Mouse (Mus musculus): Measurements from ENCODE around the gene Ptprg. TPM values are rescaled to one million over a fixed set of nuclear protein-coding genes. Genes with fewer than 3 reads are reported as not detected.

Ptprg gene
- total and polyA plus RNA-seq, 2 experiments from 2014 or later: 8.7 to 63.4 TPM

GRCm38 (mm10) chr14:12072026-12072861 is 518.9 kb downstream of the Ptprg start:
- no peaks in the 10 kb centered on the region for H3K36me3 ChIP-seq (replicated peaks; ENCODE audit: control insufficient read depth, insufficient read depth, low read length)
- no peak overlapping the region for H3K4me2 ChIP-seq (ENCODE audit: low read depth, low read length)
- peaks cover 7% of the 10 kb centered on the region; the same call in 1 of the 2 replicates for H3K4me1 ChIP-seq (ENCODE audit: control insufficient read depth, insufficient read depth)
- DNase-seq (ENCODE audit: low spot score) (no peak), ATAC-seq (ENCODE audit: insufficient read depth, low read depth) (no peak)
- H3K9ac ChIP-seq (replicated peaks; ENCODE audit: low read depth, low read length): no peak overlapping the region
- WGBS: 88% methylated on average over 7 of the region's 7 CpGs
- no peaks in the 10 kb centered on the region for H3K9me3 ChIP-seq (replicated peaks; ENCODE audit: control insufficient read depth, low read length)
- H3K27me3 ChIP-seq (ENCODE audit: control insufficient read depth, insufficient read depth, low read length): no peaks in the 10 kb centered on the region
- TF ChIP-seq CTCF (IDR thresholded peaks at IDR 0.05; ENCODE audit: low read depth): no peak
- TF ChIP-seq EP300 (IDR thresholded peaks at IDR 0.05; ENCODE audit: low read depth): no peak
- H3K27ac ChIP-seq (ENCODE audit: low read depth): no peak overlapping the region
- H3K4me3 ChIP-seq (ENCODE audit: low read depth, low read length): no peak overlapping the region

- H3K9me3 ChIP-seq (replicated peaks; ENCODE audit: control insufficient read depth, low read length): no peaks in the 10 kb centered on the region
- H3K36me3 ChIP-seq (replicated peaks; ENCODE audit: control insufficient read depth, insufficient read depth, low read length): no peaks in the 10 kb centered on the region
- H3K4me1 ChIP-seq (ENCODE audit: control insufficient read depth, insufficient read depth): peaks cover 16% of the 10 kb centered on the region
- TF ChIP-seq CTCF (IDR thresholded peaks at IDR 0.05; ENCODE audit: low read depth) (no peak), EP300 (IDR thresholded peaks at IDR 0.05; ENCODE audit: low read depth) (no peak)
- no peak overlapping the region for H3K4me2 ChIP-seq (ENCODE audit: low read depth, low read length)
- no peak overlapping the region for H3K27ac ChIP-seq (ENCODE audit: low read depth)
- WGBS: 74% methylated on average over 2 of the region's 2 CpGs
- no peaks in the 10 kb centered on the region for H3K27me3 ChIP-seq (ENCODE audit: control insufficient read depth, insufficient read depth, low read length)
- DNase-seq (ENCODE audit: low spot score) (no peak), ATAC-seq (ENCODE audit: insufficient read depth, low read depth) (no peak)
- no peak overlapping the region for H3K4me3 ChIP-seq (ENCODE audit: low read depth, low read length)
- no peak overlapping the region for H3K9ac ChIP-seq (replicated peaks; ENCODE audit: low read depth, low read length)
Measured at GRCm38 (mm10) chr14:12073408-12074107, 520.2 kb downstream of the Ptprg start.

- no peaks in the 10 kb centered on the region for H3K36me3 ChIP-seq (replicated peaks; ENCODE audit: control insufficient read depth, insufficient read depth, low read length)
- H3K4me2 ChIP-seq (ENCODE audit: low read depth, low read length): no peak overlapping the region
- 23% methylated on average over 7 of the region's 7 CpGs for WGBS
- no peaks in the 10 kb centered on the region for H3K9me3 ChIP-seq (replicated peaks; ENCODE audit: control insufficient read depth, low read length)
- peaks cover 16% of the 10 kb centered on the region for H3K4me1 ChIP-seq (ENCODE audit: control insufficient read depth, insufficient read depth)
- no peaks in the 10 kb centered on the region for H3K27me3 ChIP-seq (ENCODE audit: control insufficient read depth, insufficient read depth, low read length)
- H3K4me3 ChIP-seq (ENCODE audit: low read depth, low read length): no peak overlapping the region
- DNase-seq (ENCODE audit: low spot score): peak; percentile 59
- no peak for TF ChIP-seq EP300 (IDR thresholded peaks at IDR 0.05; ENCODE audit: low read depth)
- TF ChIP-seq CTCF (IDR thresholded peaks at IDR 0.05; ENCODE audit: low read depth): no peak
- H3K27ac ChIP-seq (ENCODE audit: low read depth): 0 out of 2 replicates have a peak overlapping the region, but pooled peaks have one; percentile 30
- no peak overlapping the region for H3K9ac ChIP-seq (replicated peaks; ENCODE audit: low read depth, low read length)
- ATAC-seq (ENCODE audit: insufficient read depth, low read depth): peak; percentile 62
Measured at GRCm38 (mm10) chr14:12077193-12077592, 523.9 kb downstream of the Ptprg start.

- no peak overlapping the region for H3K27ac ChIP-seq (ENCODE audit: low read depth)
- no peaks in the 10 kb centered on the region for H3K27me3 ChIP-seq (ENCODE audit: control insufficient read depth, insufficient read depth, low read length)
- WGBS: 79% methylated on average over 6 of the region's 6 CpGs
- TF ChIP-seq EP300 (IDR thresholded peaks at IDR 0.05; ENCODE audit: low read depth) (no peak), CTCF (IDR thresholded peaks at IDR 0.05; ENCODE audit: low read depth) (no peak)
- H3K9ac ChIP-seq (replicated peaks; ENCODE audit: low read depth, low read length): no peak overlapping the region
- DNase-seq (ENCODE audit: low spot score) (no peak), ATAC-seq (ENCODE audit: insufficient read depth, low read depth) (no peak)
- no peaks in the 10 kb centered on the region for H3K36me3 ChIP-seq (replicated peaks; ENCODE audit: control insufficient read depth, insufficient read depth, low read length)
- no peaks in the 10 kb centered on the region for H3K9me3 ChIP-seq (replicated peaks; ENCODE audit: control insufficient read depth, low read length)
- peaks cover 16% of the 10 kb centered on the region for H3K4me1 ChIP-seq (ENCODE audit: control insufficient read depth, insufficient read depth)
- no peak overlapping the region for H3K4me2 ChIP-seq (ENCODE audit: low read depth, low read length)
- H3K4me3 ChIP-seq (ENCODE audit: low read depth, low read length): no peak overlapping the region
Measured at GRCm38 (mm10) chr14:12079250-12079649, 525.9 kb downstream of the Ptprg start.

GRCm38 (mm10) chr14:12079833-12080401 is 526.6 kb downstream of the Ptprg start:
- H3K36me3 ChIP-seq (replicated peaks; ENCODE audit: control insufficient read depth, insufficient read depth, low read length): no peaks in the 10 kb centered on the region
- no peaks in the 10 kb centered on the region for H3K27me3 ChIP-seq (ENCODE audit: control insufficient read depth, insufficient read depth, low read length)
- no peak for ATAC-seq (ENCODE audit: insufficient read depth, low read depth)
- H3K4me2 ChIP-seq (ENCODE audit: low read depth, low read length): no peak overlapping the region
- WGBS: 69% methylated on average over 4 of the region's 4 CpGs
- no peak overlapping the region for H3K9ac ChIP-seq (replicated peaks; ENCODE audit: low read depth, low read length)
- H3K27ac ChIP-seq (ENCODE audit: low read depth): no peak overlapping the region
- TF ChIP-seq CTCF (IDR thresholded peaks at IDR 0.05; ENCODE audit: low read depth): no peak
- no peak for TF ChIP-seq EP300 (IDR thresholded peaks at IDR 0.05; ENCODE audit: low read depth)
- H3K9me3 ChIP-seq (replicated peaks; ENCODE audit: control insufficient read depth, low read length): no peaks in the 10 kb centered on the region
- DNase-seq (ENCODE audit: low spot score): no peak
- H3K4me3 ChIP-seq (ENCODE audit: low read depth, low read length): no peak overlapping the region
- H3K4me1 ChIP-seq (ENCODE audit: control insufficient read depth, insufficient read depth): peaks cover 16% of the 10 kb centered on the region
